12 mouse cellular contexts compared by ENCODE assay signal in genomic region chr9:91380458-91380914, GRCm38 (mm10). TPM values are rescaled to one million over a fixed set of nuclear protein-coding genes. Genes with fewer than 3 reads are reported as not detected.
DNase-seq lines count a peak whose midpoint lies in the region; ATAC-seq and TF ChIP-seq lines count a peak whose summit lies in the region.
"Had no signal": no experiment of that assay in that cellular context is flagged by ENCODE, and none has a peak within 500 bp of the region (broad histone marks: within the 10 kb centered on the region; RNA-seq: fewer than 3 reads in every experiment).

No protein-coding gene starts in this region.

- under 1% methylated on average over 9 of the region's 9 CpGs for WGBS in embryonic facial prominence, embryonic 12.5 days
- WGBS in hindbrain, embryonic 16.5 days, result 1% methylated on average over 9 of the region's 9 CpGs
- WGBS in olfactory bulb, adult 2 months, result 14% methylated on average over 9 of the region's 9 CpGs

- H3K36me3 ChIP-seq in embryonic facial prominence, embryonic 12.5 days, result no peaks in the 10 kb centered on the region
- no peaks in the 10 kb centered on the region for H3K36me3 ChIP-seq in hindbrain, embryonic 16.5 days (ENCODE audit: control insufficient read depth, insufficient read depth, low read length)
- H3K36me3 ChIP-seq: G1E; liver, embryonic 12.5 days had no signal

- H3K27me3 ChIP-seq in embryonic facial prominence, embryonic 12.5 days, result peaks cover 95% of the 10 kb centered on the region
- peaks cover 15% of the 10 kb centered on the region for H3K27me3 ChIP-seq in hindbrain, embryonic 16.5 days (replicated peaks; ENCODE audit: control insufficient read depth, insufficient read depth, low read length)

- no peak overlapping the region for H3K27ac ChIP-seq in embryonic facial prominence, embryonic 12.5 days
- peak overlapping the region; percentile 86 for H3K27ac ChIP-seq in hindbrain, embryonic 16.5 days (ENCODE audit: low read depth, low read length)
- peak overlapping the region; percentile 81 for H3K27ac ChIP-seq in olfactory bulb, adult 2 months (ENCODE audit: insufficient read depth, low read depth, low read length)
- H3K27ac ChIP-seq: liver, embryonic 12.5 days had no signal

- peak overlapping the region; percentile 22; the same call in 1 of the 2 replicates for H3K4me2 ChIP-seq in embryonic facial prominence, embryonic 12.5 days (replicated peaks)
- H3K4me2 ChIP-seq in hindbrain, embryonic 16.5 days (ENCODE audit: low read length), result peak overlapping the region; percentile 71

- H3K9me3 ChIP-seq in embryonic facial prominence, embryonic 12.5 days, result no peaks in the 10 kb centered on the region
- H3K9me3 ChIP-seq in hindbrain, embryonic 16.5 days (ENCODE audit: control insufficient read depth, low read length), result no peaks in the 10 kb centered on the region
- H3K9me3 ChIP-seq: liver, embryonic 12.5 days had no signal

- TF ChIP-seq CTCF in olfactory bulb, adult 2 months (IDR thresholded peaks at IDR 0.05; ENCODE audit: insufficient read depth, low read depth, low read length), result no peak

- TF ChIP-seq POLR2A in olfactory bulb, adult 2 months (IDR thresholded peaks at IDR 0.05; ENCODE audit: insufficient read depth, low read depth, low read length), result no peak

- H3K9ac ChIP-seq in embryonic facial prominence, embryonic 12.5 days, result no peak overlapping the region
- H3K9ac ChIP-seq in hindbrain, embryonic 16.5 days (ENCODE audit: low read depth, low read length), result peak overlapping the region; percentile 39
- H3K9ac ChIP-seq: liver, embryonic 12.5 days had no signal

- peaks cover 7% of the 10 kb centered on the region; the same call in 1 of the 2 replicates for H3K4me1 ChIP-seq in embryonic facial prominence, embryonic 12.5 days
- peaks cover 6% of the 10 kb centered on the region for H3K4me1 ChIP-seq in hindbrain, embryonic 16.5 days (ENCODE audit: control insufficient read depth, insufficient read depth, low read depth, low read length)
- peaks cover 21% of the 10 kb centered on the region for H3K4me1 ChIP-seq in olfactory bulb, adult 2 months (ENCODE audit: control insufficient read depth, insufficient read depth, low read length)
- H3K4me1 ChIP-seq: liver, embryonic 12.5 days had no signal

- no peak for ATAC-seq in embryonic facial prominence, embryonic 12.5 days (ENCODE audit: insufficient number of reproducible peaks, insufficient read depth, low FRiP score, low TSS enrichment)
- no peak for ATAC-seq in hindbrain, embryonic 16.5 days
- ATAC-seq in CD4-positive, CD25-positive, alpha-beta regulatory T cell, adult 4 months, result no peak
- ATAC-seq: liver, embryonic 12.5 days had no signal

- peak overlapping the region; percentile 14; the same call in 1 of the 2 replicates for H3K4me3 ChIP-seq in embryonic facial prominence, embryonic 12.5 days
- peak overlapping the region; percentile 29 for H3K4me3 ChIP-seq in hindbrain, embryonic 16.5 days (ENCODE audit: low read length)
- peak overlapping the region; percentile 0 for H3K4me3 ChIP-seq in olfactory bulb, adult 2 months (ENCODE audit: insufficient read depth, low read depth, low read length)

- peak; percentile 57 for DNase-seq in retina, postnatal 1 day
- DNase-seq in retina, embryonic 14.5 days (ENCODE audit: low spot score), result no peak
- DNase-seq in left cerebral cortex, adult 8-10 months (ENCODE audit: low spot score in 2 of 2), result no peak
- no peak for DNase-seq in c-Kit-positive CD71-positive TER-119-positive erythroid progenitor cells, embryonic 14.5 days (ENCODE audit: low spot score)
- DNase-seq: kidney, postnatal 10 days had no signal

RNA-seq across cellular contexts. Expression of gene Zic1, which starts 14.9 kb away (rescaled TPM):
- 2.1 TPM in 2 replicates for polyA plus RNA-seq in embryonic facial prominence, embryonic 12.5 days (2016; fragmentation: Nextera tagmentation; extraction: Ambion mirVana)
- polyA plus RNA-seq in hindbrain, embryonic 16.5 days (2015; fragmentation: Nextera tagmentation; extraction: Ambion mirVana), result 11.4 and 14.6 TPM in 2 replicates
- not detected in 2 replicates for polyA plus RNA-seq in olfactory bulb, adult 2 months (2012; ENCODE audit: insufficient read depth, insufficient read length, low replicate concordance, missing spikeins)
- 10 to 100 TPM; 13.6 to 36.2 (median 24.1) TPM for total RNA-seq in left cerebral cortex, adult 8-10 months (2022)
- not detected for polyA plus RNA-seq in CD4-positive, CD25-positive, alpha-beta regulatory T cell, adult 4 months (2017; shearing (Covaris generic))
- polyA plus RNA-seq: G1E; liver, embryonic 12.5 days had no signal

RNA-seq across cellular contexts. Expression of gene Zic4, which starts 18.3 kb away (rescaled TPM):
- polyA plus RNA-seq in embryonic facial prominence, embryonic 12.5 days (2016; fragmentation: Nextera tagmentation; extraction: Ambion mirVana), result 5.6 and 6.0 TPM in 2 replicates
- 62.4 and 67.4 TPM in 2 replicates for polyA plus RNA-seq in hindbrain, embryonic 16.5 days (2015; fragmentation: Nextera tagmentation; extraction: Ambion mirVana)
- not detected in 2 replicates for polyA plus RNA-seq in olfactory bulb, adult 2 months (2012; ENCODE audit: insufficient read depth, insufficient read length, low replicate concordance, missing spikeins)
- 1 to 10 TPM; 3.2 to 8.1 (median 5.6) TPM for total RNA-seq in left cerebral cortex, adult 8-10 months (2022)
- polyA plus RNA-seq in CD4-positive, CD25-positive, alpha-beta regulatory T cell, adult 4 months (2017; shearing (Covaris generic)), result under 1 TPM in 1 of 2 experiments, not detected in 1; 0.24 TPM
- polyA plus RNA-seq: G1E; liver, embryonic 12.5 days; urinary bladder, adult 2 months had no signal
